Mouse (Mus musculus): ENCODE results near the gene Parp11. TPM values are rescaled to one million over a fixed set of nuclear protein-coding genes. Genes with fewer than 3 reads are reported as not detected.

Gene Parp11
- 2.4 and 3.5 TPM in 2 replicates for polyA plus RNA-seq (2012; rRNA removed; ENCODE audit: low replicate concordance)

DNA sequence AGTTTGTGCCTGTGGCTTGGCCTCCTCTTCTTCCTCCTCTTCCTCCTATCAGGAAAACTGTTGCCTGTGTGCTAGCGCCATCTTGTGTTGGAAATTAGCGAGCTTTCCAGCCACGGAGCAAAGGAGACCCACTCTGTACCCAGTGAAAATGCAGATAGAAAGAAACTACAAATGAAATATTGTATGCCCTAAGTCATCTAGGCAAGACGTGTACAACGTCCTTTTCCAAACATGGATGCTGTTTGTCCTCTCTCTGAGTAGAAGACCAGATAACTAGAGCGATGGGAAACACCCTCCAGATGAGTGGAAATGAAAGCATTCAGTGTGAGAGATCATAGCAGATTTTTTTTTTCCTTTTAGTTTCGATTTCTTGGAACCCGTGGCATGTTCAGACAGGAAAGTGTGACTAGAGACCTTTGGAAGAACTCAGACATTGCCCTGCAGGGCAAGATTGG lies at the start of gene Parp11:
Gene Parp11 (plus strand): TSS at position 405 of the 455 bp plus-strand sequence.

Other genes with a start within 250 kb of the Parp11 start
- gene Cracr2a, start 114.5 kb downstream of the Parp11 start, polyA plus RNA-seq (2012; rRNA removed; ENCODE audit: low replicate concordance) = 2.8 and 2.9 TPM in 2 replicates